Mouse (Mus musculus): ENCODE measurements around the gene Gm10840. TPM values are rescaled to one million over a fixed set of nuclear protein-coding genes. Genes with fewer than 3 reads are reported as not detected.

The Gm10840 gene
- polyA plus RNA-seq, 1 experiment from 2014 or later = not detected

DNA sequence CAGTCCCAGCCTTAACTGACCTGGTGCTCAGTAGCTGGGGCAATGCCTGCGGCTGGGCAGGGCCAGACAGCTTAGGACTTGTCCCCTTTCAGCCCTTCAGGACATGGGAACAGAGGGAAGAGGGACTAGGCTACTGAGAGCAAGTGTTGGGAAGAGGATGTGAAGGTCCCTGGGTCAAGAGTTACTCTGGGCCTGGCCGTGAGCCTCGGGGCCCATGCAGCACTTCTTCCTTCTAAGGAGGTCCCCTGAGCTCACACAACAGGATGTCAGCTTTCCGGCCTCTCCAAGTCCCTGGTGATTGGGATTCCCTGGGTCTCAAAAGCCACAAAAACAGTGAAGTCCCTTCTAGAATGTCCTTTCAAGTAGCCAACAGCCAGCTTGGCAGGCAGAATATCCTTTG is 2.9 kb downstream of the Gm10840 start:
- H3K4me2 ChIP-seq = no peak overlapping the region
- H3K4me1 ChIP-seq = peaks cover 18% of the 10 kb centered on the region
- no peak for ATAC-seq (ENCODE audit: insufficient read depth, low FRiP score, low read depth)
- no peak overlapping the region for H3K27ac ChIP-seq
- H3K27me3 ChIP-seq (replicated peaks) = no peaks in the 10 kb centered on the region
- no peak overlapping the region for H3K9ac ChIP-seq
- H3K9me3 ChIP-seq = no peaks in the 10 kb centered on the region
- peaks cover 8% of the 10 kb centered on the region; the same call in 1 of the 2 replicates for H3K36me3 ChIP-seq
- WGBS = 76% methylated on average over 4 of the region's 4 CpGs
- no peak overlapping the region for H3K4me3 ChIP-seq (replicated peaks)

DNA sequence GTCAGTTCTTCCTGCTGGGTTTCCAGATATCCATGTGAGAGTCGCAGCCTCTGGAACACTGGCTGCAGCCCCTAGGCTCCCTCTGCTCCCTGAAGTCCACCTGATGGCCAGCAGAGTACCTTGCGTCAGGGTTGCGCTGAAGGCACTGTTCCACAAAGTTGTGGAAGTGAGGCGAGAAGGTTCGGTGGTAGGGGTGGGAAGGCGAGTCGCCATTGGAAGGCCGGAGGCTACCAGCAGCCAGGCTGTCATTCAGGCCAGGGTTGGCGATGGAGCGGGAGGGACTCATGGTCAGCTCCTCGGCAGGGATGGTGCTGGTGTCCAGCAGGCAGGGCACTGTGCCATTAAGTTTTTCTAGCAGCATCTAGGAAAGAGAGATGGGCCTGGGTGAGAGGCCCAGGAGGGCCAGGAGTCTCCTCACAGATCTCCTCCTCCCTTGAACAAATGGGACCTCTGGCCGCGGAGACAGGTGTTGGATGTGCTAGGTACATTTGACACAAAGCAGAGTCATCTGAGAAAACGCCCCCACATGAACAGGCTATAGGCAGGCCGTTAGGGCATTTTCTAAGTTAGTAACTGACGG is 4.0 kb downstream of the Gm10840 start:
- H3K9me3 ChIP-seq = no peaks in the 10 kb centered on the region
- no peak for ATAC-seq (ENCODE audit: insufficient read depth, low FRiP score, low read depth)
- H3K4me2 ChIP-seq = no peak overlapping the region
- H3K4me3 ChIP-seq (replicated peaks) = no peak overlapping the region
- no peaks in the 10 kb centered on the region for H3K27me3 ChIP-seq (replicated peaks)
- peaks cover 8% of the 10 kb centered on the region for H3K4me1 ChIP-seq
- 89% methylated on average over 16 of the region's 16 CpGs for WGBS
- H3K27ac ChIP-seq = no peak overlapping the region
- no peak overlapping the region for H3K9ac ChIP-seq
- peaks cover 8% of the 10 kb centered on the region; the same call in 1 of the 2 replicates for H3K36me3 ChIP-seq

DNA sequence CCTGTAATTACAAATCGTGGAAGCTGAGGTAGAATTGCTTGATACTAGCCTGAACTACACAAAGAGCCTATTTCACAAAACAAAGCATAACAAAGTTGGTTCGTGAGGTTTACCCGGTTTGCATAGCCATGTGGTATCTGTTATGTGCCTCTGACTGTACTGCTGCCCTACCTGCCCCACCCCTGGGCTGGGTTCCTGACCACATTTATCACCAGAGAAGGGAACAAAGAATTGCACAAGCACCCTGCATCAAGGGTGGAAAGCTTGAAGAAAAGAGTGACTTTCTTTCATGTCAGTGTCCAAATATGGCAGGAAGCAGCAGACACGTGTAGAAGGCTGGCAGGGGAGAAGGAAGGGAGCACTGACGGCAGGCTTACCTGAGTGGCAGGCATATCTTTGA is 6.8 kb downstream of the Gm10840 start:
- Histone ChIP-seq H3K27ac (peak overlapping the region; percentile 48), H3K4me3 (replicated peaks) (no peak overlapping the region), H3K4me1 (no peaks in the 10 kb centered on the region), H3K9ac (no peak overlapping the region), H3K27me3 (replicated peaks) (no peaks in the 10 kb centered on the region), H3K36me3 (peaks cover 8% of the 10 kb centered on the region; the same call in 1 of the 2 replicates), H3K4me2 (no peak overlapping the region), H3K9me3 (no peaks in the 10 kb centered on the region)
- 65% methylated on average over 5 of the region's 5 CpGs for WGBS
- ATAC-seq (ENCODE audit: insufficient read depth, low FRiP score, low read depth) = 0 out of 2 replicates have a peak, but pooled peaks have one; percentile 50

DNA sequence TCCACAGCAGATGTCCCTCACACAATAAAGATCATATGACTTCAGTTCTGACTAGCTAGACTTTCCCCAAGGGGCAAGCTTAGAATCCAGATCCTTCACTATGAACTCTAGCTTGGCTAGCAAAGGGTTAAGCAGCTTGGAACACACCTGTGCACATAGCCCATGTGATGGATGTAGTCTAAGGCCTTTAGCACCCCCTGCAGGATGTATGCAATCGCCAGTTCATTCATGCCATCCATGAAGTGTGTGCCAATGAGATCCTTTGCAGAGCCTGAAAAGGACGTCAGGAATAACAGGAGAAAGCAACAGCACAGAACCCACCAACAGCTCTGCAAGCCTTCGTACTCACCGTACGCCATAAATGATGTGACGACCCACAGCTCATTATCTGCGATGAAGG is 10.2 kb downstream of the Gm10840 start:
- WGBS = 77% methylated on average over 7 of the region's 7 CpGs
- H3K9me3 ChIP-seq = no peaks in the 10 kb centered on the region
- no peak overlapping the region for H3K27ac ChIP-seq
- no peak overlapping the region for H3K4me2 ChIP-seq
- H3K4me3 ChIP-seq (replicated peaks) = no peak overlapping the region
- H3K9ac ChIP-seq = no peak overlapping the region
- peaks cover 4% of the 10 kb centered on the region; the same call in 1 of the 2 replicates for H3K36me3 ChIP-seq
- ATAC-seq (ENCODE audit: insufficient read depth, low FRiP score, low read depth) = peak; percentile 48; the same call in 1 of the 2 replicates
- H3K4me1 ChIP-seq = no peaks in the 10 kb centered on the region
- no peaks in the 10 kb centered on the region for H3K27me3 ChIP-seq (replicated peaks)

DNA sequence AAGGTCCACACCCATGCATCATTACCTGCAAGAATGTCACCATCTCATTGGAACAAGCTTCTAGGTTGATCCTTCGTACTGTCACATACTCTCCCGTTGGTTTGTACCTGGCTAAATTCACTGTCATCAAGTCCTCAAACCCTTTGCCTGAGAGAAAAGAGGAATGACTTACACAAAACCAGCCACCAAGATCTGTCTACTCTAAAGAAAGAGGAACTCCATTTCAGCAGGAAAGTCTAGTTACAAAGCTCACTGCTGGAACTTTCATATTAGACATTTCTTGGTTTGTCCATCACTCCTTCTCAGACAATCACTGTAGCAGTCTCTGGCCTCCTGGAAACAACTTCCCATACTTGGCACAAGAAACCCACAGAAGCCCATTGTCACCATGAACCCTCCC is 12.6 kb downstream of the Gm10840 start:
- no peak for ATAC-seq (ENCODE audit: insufficient read depth, low FRiP score, low read depth)
- Histone ChIP-seq H3K4me2 (no peak overlapping the region), H3K36me3 (peaks cover 4% of the 10 kb centered on the region; the same call in 1 of the 2 replicates), H3K9ac (no peak overlapping the region), H3K27me3 (replicated peaks) (no peaks in the 10 kb centered on the region), H3K4me3 (replicated peaks) (no peak overlapping the region), H3K4me1 (no peaks in the 10 kb centered on the region), H3K27ac (no peak overlapping the region), H3K9me3 (no peaks in the 10 kb centered on the region)
- WGBS = 84% methylated on average over 2 of the region's 2 CpGs

DNA sequence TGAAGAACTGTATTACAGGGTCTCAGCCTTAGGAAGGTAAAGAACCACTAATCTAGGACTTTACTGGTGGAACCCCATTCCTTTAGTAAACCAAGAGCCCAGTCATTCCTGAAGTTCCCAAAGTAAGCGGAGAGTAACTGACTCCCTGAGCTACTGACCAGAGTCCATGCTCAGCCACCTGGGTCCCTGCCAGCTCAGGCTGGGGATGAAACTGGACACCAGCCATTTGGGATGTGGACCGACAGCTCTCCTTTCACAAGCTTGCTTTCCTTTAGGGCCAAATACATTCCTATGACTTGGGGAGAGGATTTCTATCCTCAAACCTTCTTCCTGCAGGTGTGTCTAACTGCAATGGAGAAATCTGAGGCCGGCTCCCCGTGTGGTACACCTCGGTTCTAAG is 13.7 kb downstream of the Gm10840 start:
- Histone ChIP-seq H3K36me3 (peaks cover 4% of the 10 kb centered on the region; the same call in 1 of the 2 replicates), H3K4me3 (replicated peaks) (no peak overlapping the region), H3K4me2 (no peak overlapping the region), H3K9me3 (no peaks in the 10 kb centered on the region), H3K27ac (no peak overlapping the region), H3K4me1 (no peaks in the 10 kb centered on the region), H3K27me3 (replicated peaks) (no peaks in the 10 kb centered on the region), H3K9ac (no peak overlapping the region)
- 73% methylated on average over 5 of the region's 5 CpGs for WGBS
- no peak for ATAC-seq (ENCODE audit: insufficient read depth, low FRiP score, low read depth)

DNA sequence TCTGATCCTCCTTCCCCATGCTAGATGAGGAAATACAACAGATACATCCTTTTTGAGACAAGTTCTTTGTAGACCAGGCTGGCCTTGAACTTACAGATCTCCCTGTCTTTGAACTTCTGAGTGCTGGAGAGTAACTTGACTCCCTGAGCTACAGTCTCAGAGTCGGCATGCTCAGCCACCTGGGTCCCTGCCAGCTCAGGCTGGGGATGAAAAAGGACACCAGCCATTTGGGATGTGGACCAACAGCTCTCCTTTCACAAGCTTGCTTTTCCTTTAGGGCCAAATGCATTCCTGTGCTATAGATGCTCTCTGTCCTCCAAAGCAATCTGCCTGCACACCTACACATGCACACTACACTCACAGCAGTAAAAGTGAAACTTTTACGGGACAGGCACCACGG is 14.4 kb downstream of the Gm10840 start:
- Histone ChIP-seq H3K36me3 (peaks cover 4% of the 10 kb centered on the region; the same call in 1 of the 2 replicates), H3K27ac (no peak overlapping the region), H3K4me3 (replicated peaks) (no peak overlapping the region), H3K27me3 (replicated peaks) (no peaks in the 10 kb centered on the region), H3K4me1 (no peaks in the 10 kb centered on the region), H3K9ac (no peak overlapping the region), H3K9me3 (no peaks in the 10 kb centered on the region), H3K4me2 (no peak overlapping the region)
- no peak for ATAC-seq (ENCODE audit: insufficient read depth, low FRiP score, low read depth)
- WGBS = 55% methylated on average over 3 of the region's 3 CpGs

DNA sequence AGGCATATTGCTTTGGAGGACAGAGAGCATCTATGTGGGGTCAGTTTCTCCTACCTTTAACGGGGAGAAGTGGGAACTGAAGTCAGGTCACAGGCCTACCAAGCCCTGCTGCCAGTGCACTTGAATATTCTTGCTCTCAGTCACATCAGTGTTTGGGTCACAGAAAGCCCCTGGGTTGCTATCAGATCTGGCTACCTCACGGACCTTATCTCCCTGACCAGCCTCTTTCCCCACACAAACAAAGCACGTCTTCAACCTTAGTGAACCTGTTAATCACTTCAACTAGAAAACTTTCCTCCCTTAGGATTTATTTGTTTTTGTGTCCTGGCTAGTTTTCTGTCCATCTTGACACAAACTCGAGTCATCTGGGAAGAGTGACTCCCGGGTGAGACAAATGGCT is 15.7 kb downstream of the Gm10840 start:
- H3K27me3 ChIP-seq (replicated peaks) = no peaks in the 10 kb centered on the region
- ATAC-seq (ENCODE audit: insufficient read depth, low FRiP score, low read depth) = no peak
- no peaks in the 10 kb centered on the region for H3K9me3 ChIP-seq
- no peak overlapping the region for H3K4me2 ChIP-seq
- H3K4me3 ChIP-seq (replicated peaks) = no peak overlapping the region
- 60% methylated on average over 5 of the region's 5 CpGs for WGBS
- no peaks in the 10 kb centered on the region for H3K4me1 ChIP-seq
- peaks cover 4% of the 10 kb centered on the region; the same call in 1 of the 2 replicates for H3K36me3 ChIP-seq
- H3K9ac ChIP-seq = no peak overlapping the region
- no peak overlapping the region for H3K27ac ChIP-seq

DNA sequence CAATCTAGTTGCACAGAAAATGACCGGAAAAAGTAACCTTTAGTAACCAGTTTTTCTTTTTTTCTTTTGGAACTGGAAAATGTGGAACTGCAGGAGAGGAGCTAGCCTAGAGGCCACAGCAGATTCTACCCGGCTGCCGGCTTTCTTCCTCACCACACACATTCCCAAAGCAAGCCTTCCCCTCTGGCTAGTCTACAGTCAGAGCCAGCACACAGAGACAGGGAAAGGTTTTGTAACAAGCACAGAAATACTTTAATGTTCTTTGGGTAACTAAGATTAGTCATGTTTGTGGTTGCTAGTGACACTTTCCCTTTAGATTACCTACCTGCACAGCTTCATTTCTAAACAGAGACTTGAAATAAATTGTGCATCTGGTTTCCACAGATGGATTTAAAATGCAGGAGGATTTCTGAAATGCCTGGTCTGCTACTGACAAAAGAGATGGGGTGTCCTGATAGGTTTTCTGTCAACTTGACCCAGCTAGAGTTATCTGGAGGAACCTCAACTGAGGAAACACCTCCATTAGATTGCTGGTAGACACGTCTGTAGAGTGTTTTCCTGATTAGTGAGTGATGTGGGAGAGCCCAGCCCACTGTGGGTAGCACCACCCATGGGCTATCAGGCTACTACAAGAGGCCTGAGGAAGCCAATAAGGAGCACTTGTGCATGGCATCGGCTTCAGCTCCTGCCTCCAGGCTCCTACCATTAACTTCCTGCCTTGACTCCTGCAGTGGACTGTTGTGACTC is 17.6 kb downstream of the Gm10840 start:
- H3K9me3 ChIP-seq = no peaks in the 10 kb centered on the region
- no peak overlapping the region for H3K4me3 ChIP-seq (replicated peaks)
- H3K4me1 ChIP-seq = no peaks in the 10 kb centered on the region
- 68% methylated on average over 5 of the region's 5 CpGs for WGBS
- H3K27me3 ChIP-seq (replicated peaks) = no peaks in the 10 kb centered on the region
- H3K36me3 ChIP-seq = peaks cover 7% of the 10 kb centered on the region; the same call in 1 of the 2 replicates
- no peak overlapping the region for H3K4me2 ChIP-seq
- H3K9ac ChIP-seq = no peak overlapping the region
- no peak overlapping the region for H3K27ac ChIP-seq
- peak; percentile 47; the same call in 1 of the 2 replicates for ATAC-seq (ENCODE audit: insufficient read depth, low FRiP score, low read depth)

DNA sequence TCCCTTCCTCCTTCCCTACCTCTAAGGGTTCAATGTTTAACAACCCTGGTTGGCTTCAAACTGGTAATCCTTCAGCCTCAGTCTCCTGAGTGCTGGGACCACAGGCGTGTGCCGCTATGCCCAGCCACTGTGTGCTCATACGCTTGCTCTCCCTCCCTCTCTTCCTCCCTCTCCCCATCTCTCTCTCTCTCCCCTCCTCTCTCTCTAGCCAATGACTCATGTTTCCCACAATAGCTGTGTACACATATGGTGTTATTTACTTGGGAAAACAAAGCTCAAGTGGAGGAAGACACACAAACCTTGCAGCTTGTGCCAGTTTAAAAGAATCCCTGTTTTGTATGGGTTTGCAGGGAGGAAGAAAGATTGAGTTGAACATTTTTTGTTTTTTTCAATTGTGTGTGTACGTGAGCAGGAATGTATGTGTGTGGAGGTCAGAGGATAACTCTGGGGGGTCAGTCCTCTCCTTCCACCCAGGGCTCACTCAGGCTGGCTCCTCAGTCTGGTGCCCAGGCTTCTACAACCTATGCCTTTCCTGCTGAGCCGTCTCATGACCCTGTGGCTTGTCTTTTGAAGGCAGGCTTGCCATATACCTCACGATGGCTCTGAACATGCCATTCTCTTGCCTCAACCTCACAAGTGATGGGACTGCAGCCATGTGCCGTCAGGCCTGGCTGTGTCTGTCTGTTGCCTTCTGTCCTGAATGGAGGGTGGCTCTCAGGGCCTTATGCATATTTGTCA is 19.2 kb downstream of the Gm10840 start:
- Histone ChIP-seq H3K4me1 (no peaks in the 10 kb centered on the region), H3K36me3 (0 out of 2 replicates have a peak, but pooled peaks cover 3% of the 10 kb centered on the region), H3K4me3 (replicated peaks) (no peak overlapping the region), H3K9me3 (no peaks in the 10 kb centered on the region), H3K27me3 (replicated peaks) (no peaks in the 10 kb centered on the region), H3K27ac (no peak overlapping the region), H3K9ac (no peak overlapping the region), H3K4me2 (no peak overlapping the region)
- 67% methylated on average over 7 of the region's 7 CpGs for WGBS
- no peak for ATAC-seq (ENCODE audit: insufficient read depth, low FRiP score, low read depth)

DNA sequence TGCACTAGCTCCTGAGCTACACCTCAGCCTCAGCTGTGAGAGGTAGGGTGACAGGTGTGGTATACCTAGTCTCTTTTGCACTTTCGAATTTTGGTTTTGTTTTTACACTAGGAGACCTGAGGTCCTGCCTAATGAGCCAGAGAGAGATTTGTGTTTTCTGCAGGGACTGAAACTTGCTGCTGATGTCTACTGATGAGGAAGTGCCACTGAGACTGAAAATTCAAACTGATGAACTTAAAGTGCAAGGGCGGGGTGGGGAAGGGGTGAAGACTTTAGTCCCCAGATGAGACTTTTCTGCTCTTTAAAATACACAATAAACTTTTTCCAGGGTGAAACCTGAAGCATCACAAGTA is 19.8 kb downstream of the Gm10840 start:
- H3K27me3 ChIP-seq (replicated peaks) = no peaks in the 10 kb centered on the region
- H3K9me3 ChIP-seq = no peaks in the 10 kb centered on the region
- H3K4me1 ChIP-seq = no peaks in the 10 kb centered on the region
- 92% methylated on average over 2 of the region's 2 CpGs for WGBS
- H3K27ac ChIP-seq = no peak overlapping the region
- H3K9ac ChIP-seq = no peak overlapping the region
- no peak overlapping the region for H3K4me3 ChIP-seq (replicated peaks)
- no peak overlapping the region for H3K4me2 ChIP-seq
- H3K36me3 ChIP-seq = 0 out of 2 replicates have a peak, but pooled peaks cover 3% of the 10 kb centered on the region
- no peak for ATAC-seq (ENCODE audit: insufficient read depth, low FRiP score, low read depth)

DNA sequence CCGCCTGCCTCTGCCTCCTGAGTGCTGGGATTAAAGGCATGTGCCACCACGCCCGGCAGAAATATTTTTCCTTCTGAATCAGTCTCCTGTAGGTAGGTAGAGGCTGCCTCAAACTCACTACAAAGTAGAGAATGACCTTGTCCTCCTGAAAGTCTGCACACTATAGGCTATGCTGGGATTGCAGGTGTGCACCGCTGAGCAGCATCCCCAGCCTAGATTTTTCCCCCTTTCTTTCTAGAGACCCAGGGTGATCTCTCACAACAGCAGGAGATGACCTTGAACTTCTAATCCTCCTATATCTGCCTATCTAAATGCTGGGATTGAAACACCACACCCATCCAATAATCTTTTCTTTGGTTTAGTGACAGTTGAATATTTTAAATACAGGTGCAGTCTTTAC is 26.7 kb downstream of the Gm10840 start:
- Histone ChIP-seq H3K27ac (no peak overlapping the region), H3K4me2 (no peak overlapping the region), H3K9ac (no peak overlapping the region), H3K27me3 (replicated peaks) (no peaks in the 10 kb centered on the region), H3K9me3 (no peaks in the 10 kb centered on the region), H3K4me3 (replicated peaks) (no peak overlapping the region), H3K36me3 (no peaks in the 10 kb centered on the region), H3K4me1 (0 out of 2 replicates have a peak, but pooled peaks cover 3% of the 10 kb centered on the region)
- ATAC-seq (ENCODE audit: insufficient read depth, low FRiP score, low read depth) = no peak
- 92% methylated on average over 4 of the region's 4 CpGs for WGBS

Measured in stomach, embryonic 15.5 days (tissue).